Mouse (Mus musculus) liver, adult 2 months (tissue): ENCODE data around the gene Miip. TPM values are rescaled to one million over a fixed set of nuclear protein-coding genes. Genes with fewer than 3 reads are reported as not detected.

ENCODE experiments used
- DNase-seq: peaks from one replicate; pipeline ENCODE4 v3.0.0-alpha.2; 2011; ENCODE audit warnings: low read depth, low spot score; ENCODE audit errors: extremely low read depth
- H3K27ac ChIP-seq: fragments of 200-500 bp; replicated peaks from 2 replicates; pipeline ENCODE4 v1.5.1; 2012; ENCODE audit warnings: low read depth, mild to moderate bottlenecking, control low read depth, inconsistent platforms, low read length; ENCODE audit not compliant: insufficient read depth
- H3K27me3 ChIP-seq: fragments of 200-500 bp; 2 replicates; pipeline ENCODE4 v1.6.1; 2012; ENCODE audit warnings: mild to moderate bottlenecking, moderate library complexity, low read length, inconsistent platforms; ENCODE audit not compliant: control insufficient read depth, insufficient read depth
- H3K36me3 ChIP-seq: fragments of 200-500 bp; 2 replicates; pipeline ENCODE4 v1.6.1; 2012; ENCODE audit warnings: low read length, inconsistent platforms; ENCODE audit not compliant: control insufficient read depth, insufficient read depth
- H3K4me1 ChIP-seq: fragments of 200-500 bp; 2 replicates; pipeline ENCODE4 v1.6.1; 2011; ENCODE audit warnings: low read length; ENCODE audit not compliant: control insufficient read depth, insufficient read depth
- H3K4me3 ChIP-seq: fragments of 200-500 bp; 2 replicates; pipeline ENCODE4 v1.5.1; 2011; ENCODE audit warnings: low read depth, mild to moderate bottlenecking, control low read depth, low read length, moderate library complexity; ENCODE audit not compliant: insufficient read depth
- H3K79me2 ChIP-seq: fragments of 200-500 bp; 2 replicates; pipeline ENCODE4 v1.6.1; 2012; ENCODE audit warnings: inconsistent platforms, mild to moderate bottlenecking, low read length, moderate library complexity; ENCODE audit not compliant: control insufficient read depth, insufficient read depth
- H3K9ac ChIP-seq: fragments of 200-500 bp; 2 replicates; pipeline ENCODE4 v1.6.1; 2012; ENCODE audit warnings: low read depth, mild to moderate bottlenecking, control low read depth, inconsistent platforms, low read length
- CTCF ChIP-seq: fragments of 200-500 bp; IDR thresholded peaks from 2 replicates; pipeline ENCODE4 v1.5.1; 2011; ENCODE audit warnings: low read depth, low read length, control low read depth
- POLR2A ChIP-seq: fragments of 200-500 bp; IDR thresholded peaks from 2 replicates; pipeline ENCODE4 v1.6.1; 2011; ENCODE audit warnings: low read length, control low read depth; ENCODE audit not compliant: insufficient read depth; ENCODE audit errors: extremely low read depth
- WGBS: fragments of 180-500 bp; shearing (Covaris S2); methylation state at CpG from one replicate; pipeline ENCODE4 v1.1.7; 2018; 5-methylcytosine and 5-hydroxymethylcytosine counted together
- polyA plus RNA-seq: library from polyadenylated mRNA; depleted of rRNA; stranded (reverse); fragments of >200 nt; gene quantifications from 2 replicates; pipeline ENCODE4 v1.2.3, GENCODE M21; 2012
- total RNA-seq: library from RNA; depleted of rRNA; stranded (reverse); fragments of >200 nt; gene quantifications from 2 replicates; pipeline ENCODE4 v1.2.3, GENCODE M21; 2014

Gene Miip
- total and polyA plus RNA-seq, 2 experiments, result 11.4 to 28.4 TPM

DNA sequence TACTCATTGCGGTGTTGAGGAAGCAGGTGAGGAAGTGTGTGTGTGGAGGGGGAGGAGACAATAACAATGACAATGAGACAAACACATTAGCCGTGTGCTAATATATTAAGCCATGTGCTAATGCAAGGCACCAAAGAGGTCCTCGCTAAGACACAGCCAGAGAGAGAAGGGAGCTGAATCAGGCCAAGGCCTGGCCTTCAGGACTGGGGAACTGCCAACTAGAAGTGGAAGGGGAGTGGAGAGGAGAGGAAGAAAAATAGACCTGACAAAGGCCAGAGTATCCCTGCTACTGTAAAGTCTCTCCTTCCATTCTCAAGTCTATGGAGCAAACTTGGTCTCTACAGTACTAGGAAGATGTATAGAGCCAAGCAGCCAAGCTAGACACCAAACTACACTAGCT is 35.0 kb upstream of the Miip start:
- no peak for TF ChIP-seq CTCF
- TF ChIP-seq POLR2A, result no peak
- peak; percentile 53 for DNase-seq
- peak overlapping the region; percentile 97 for H3K27ac ChIP-seq
- H3K27me3 ChIP-seq, result no peaks in the 10 kb centered on the region
- peak overlapping the region; percentile 92 for H3K4me3 ChIP-seq
- H3K36me3 ChIP-seq, result peaks cover 18% of the 10 kb centered on the region
- peaks cover 20% of the 10 kb centered on the region for H3K4me1 ChIP-seq
- peaks cover 25% of the 10 kb centered on the region; the same call in 1 of the 2 replicates for H3K79me2 ChIP-seq
- 14% methylated on average over 3 of the region's 3 CpGs for WGBS
- peak overlapping the region; percentile 96 for H3K9ac ChIP-seq

DNA sequence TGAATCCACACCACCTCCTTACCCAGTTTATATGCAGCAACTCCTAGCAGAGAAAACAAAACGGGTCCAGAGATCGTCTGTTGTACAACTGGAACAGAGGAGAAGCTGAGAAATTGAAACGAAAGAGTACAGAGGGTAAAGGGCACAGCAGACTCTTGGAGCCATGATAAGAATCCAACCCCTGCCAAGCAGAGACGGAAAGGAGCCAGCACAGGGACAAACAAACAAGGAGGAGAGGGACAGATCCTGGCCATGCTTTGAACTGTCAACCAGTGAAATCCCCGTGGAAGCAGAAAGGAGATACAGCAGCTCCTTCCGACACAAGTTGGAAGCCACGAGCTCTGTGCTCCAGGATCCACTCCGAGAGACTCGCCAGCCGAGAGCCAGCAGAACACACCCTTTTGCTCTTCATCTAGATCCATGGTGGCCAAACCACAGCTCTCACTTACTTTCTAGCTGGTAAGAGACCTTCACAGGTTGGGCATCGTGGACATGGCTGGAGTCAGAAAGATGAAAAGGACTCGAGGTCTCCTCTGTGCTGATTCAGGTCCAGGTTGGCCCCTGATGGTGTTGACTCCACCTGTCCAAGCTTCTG is 34.4 kb upstream of the Miip start:
- Histone ChIP-seq H3K79me2 (peaks cover 25% of the 10 kb centered on the region; the same call in 1 of the 2 replicates), H3K36me3 (peaks cover 21% of the 10 kb centered on the region), H3K4me3 (peak overlapping the region; percentile 92), H3K27ac (peak overlapping the region; percentile 97), H3K4me1 (peaks cover 20% of the 10 kb centered on the region), H3K27me3 (no peaks in the 10 kb centered on the region), H3K9ac (peak overlapping the region; percentile 96)
- peak; percentile 91 for DNase-seq
- TF ChIP-seq POLR2A, result no peak
- WGBS, result 31% methylated on average over 12 of the region's 12 CpGs

DNA sequence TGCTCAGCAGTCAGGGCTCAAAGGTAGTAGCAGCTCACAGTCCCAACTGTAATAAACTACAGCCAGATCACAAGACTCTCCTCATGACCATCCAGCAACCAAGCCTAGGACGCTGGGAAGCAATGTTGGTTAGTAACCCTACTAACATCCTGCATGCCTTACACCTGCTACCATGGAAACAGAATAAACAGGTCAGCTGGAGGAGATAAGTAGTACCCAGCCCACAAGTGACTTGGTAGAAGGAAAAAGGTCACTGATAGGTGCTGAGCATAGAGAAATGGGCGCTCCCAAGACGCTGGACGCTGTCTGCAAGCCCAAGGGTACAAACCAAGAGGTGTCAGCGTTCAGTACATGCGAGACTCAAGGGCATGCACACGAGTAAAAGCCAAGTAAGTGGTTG is 31.8 kb upstream of the Miip start:
- TF ChIP-seq CTCF, result no peak
- no peak for TF ChIP-seq POLR2A
- Histone ChIP-seq H3K79me2 (peaks cover 25% of the 10 kb centered on the region; the same call in 1 of the 2 replicates), H3K27ac (no peak overlapping the region), H3K36me3 (peaks cover 36% of the 10 kb centered on the region), H3K9ac (no peak overlapping the region), H3K4me3 (no peak overlapping the region), H3K4me1 (peaks cover 20% of the 10 kb centered on the region), H3K27me3 (no peaks in the 10 kb centered on the region)
- DNase-seq, result no peak
- WGBS, result 82% methylated on average over 7 of the region's 7 CpGs

DNA sequence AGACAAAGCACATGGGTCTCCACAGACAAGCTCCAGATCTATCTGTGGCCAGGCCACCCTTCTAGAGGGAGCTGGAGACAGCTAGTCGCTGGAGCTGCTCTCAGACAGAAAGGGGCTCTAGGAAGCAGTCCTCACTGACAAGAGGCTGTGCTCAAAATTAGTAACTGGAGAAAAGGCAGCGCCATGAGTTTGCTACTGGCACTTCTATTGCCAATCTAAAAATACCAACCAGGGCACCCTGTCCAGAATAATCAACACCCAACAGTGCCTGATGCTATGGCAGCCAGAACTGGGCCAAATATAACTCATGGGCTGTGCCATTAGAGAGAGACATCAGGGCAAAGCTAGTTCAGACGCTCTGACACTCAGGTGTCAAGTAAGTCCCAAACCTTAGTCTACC is 28.7 kb upstream of the Miip start:
- WGBS, result 97% methylated on average over 3 of the region's 3 CpGs
- no peak for DNase-seq
- Histone ChIP-seq H3K79me2 (peaks cover 24% of the 10 kb centered on the region; the same call in 1 of the 2 replicates), H3K27ac (no peak overlapping the region), H3K36me3 (peaks cover 48% of the 10 kb centered on the region), H3K4me1 (peaks cover 4% of the 10 kb centered on the region; the same call in 1 of the 2 replicates), H3K9ac (no peak overlapping the region), H3K27me3 (no peaks in the 10 kb centered on the region), H3K4me3 (no peak overlapping the region)
- no peak for TF ChIP-seq POLR2A
- no peak for TF ChIP-seq CTCF

DNA sequence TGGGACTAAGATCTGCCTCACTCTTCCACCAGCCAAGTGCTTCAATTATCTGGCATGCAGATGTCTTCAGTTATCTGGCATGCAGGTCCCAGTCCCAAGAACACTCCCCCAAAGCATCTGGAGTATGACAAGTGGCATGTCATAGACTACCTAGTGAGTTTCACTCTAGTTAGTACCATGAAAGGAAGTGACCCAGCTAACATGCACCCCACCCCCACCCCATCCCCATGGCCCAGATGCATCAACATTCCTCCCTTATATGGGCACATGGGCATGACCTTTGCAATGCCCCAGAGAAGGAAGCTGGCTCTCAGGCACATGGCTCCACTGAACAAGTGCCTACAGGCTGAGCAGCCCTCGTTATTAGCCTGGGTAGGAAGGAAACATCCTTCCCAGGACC is 27.8 kb upstream of the Miip start:
- Histone ChIP-seq H3K4me1 (no peaks in the 10 kb centered on the region; the same call in 1 of the 2 replicates), H3K27me3 (no peaks in the 10 kb centered on the region), H3K27ac (no peak overlapping the region), H3K79me2 (peaks cover 19% of the 10 kb centered on the region; the same call in 1 of the 2 replicates), H3K9ac (no peak overlapping the region), H3K4me3 (no peak overlapping the region), H3K36me3 (peaks cover 43% of the 10 kb centered on the region)
- no peak for DNase-seq
- no peak for TF ChIP-seq CTCF
- no peak for TF ChIP-seq POLR2A
- 71% methylated on average over 1 of the region's 1 CpGs for WGBS

DNA sequence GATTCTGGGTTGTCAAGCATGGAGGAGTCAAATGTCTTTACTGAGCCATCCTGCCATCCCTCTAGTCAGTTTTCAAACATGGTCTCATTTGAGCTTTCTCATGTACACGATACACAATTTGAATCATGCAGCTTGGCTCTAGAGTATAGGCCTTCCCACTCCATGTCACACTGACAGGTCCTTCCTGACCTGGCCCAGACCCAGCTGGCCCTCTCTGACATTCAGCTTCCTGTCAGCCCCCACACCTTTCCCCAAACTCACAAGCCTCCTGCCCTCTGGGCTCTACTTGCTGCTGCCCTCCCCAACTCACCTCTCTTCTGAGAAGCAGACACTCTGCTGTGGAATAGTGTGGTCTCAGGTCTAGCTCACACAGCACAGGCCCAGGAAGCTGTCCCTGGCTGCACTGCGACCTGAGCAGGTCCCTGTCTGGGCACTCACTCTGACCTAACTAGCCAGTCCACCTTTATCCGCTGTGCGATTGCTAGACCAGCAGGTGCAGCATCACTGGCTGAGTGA is 27.3 kb upstream of the Miip start:
- Histone ChIP-seq H3K79me2 (peaks cover 19% of the 10 kb centered on the region; the same call in 1 of the 2 replicates), H3K27me3 (no peaks in the 10 kb centered on the region), H3K36me3 (peaks cover 43% of the 10 kb centered on the region), H3K9ac (no peak overlapping the region), H3K4me1 (peaks cover 1% of the 10 kb centered on the region; the same call in 1 of the 2 replicates), H3K4me3 (no peak overlapping the region), H3K27ac (no peak overlapping the region)
- 86% methylated on average over 4 of the region's 4 CpGs for WGBS
- no peak for DNase-seq
- TF ChIP-seq POLR2A, result no peak
- TF ChIP-seq CTCF, result no peak
